ENCODE assay signal across 8 mouse cellular contexts in the genomic region with DNA sequence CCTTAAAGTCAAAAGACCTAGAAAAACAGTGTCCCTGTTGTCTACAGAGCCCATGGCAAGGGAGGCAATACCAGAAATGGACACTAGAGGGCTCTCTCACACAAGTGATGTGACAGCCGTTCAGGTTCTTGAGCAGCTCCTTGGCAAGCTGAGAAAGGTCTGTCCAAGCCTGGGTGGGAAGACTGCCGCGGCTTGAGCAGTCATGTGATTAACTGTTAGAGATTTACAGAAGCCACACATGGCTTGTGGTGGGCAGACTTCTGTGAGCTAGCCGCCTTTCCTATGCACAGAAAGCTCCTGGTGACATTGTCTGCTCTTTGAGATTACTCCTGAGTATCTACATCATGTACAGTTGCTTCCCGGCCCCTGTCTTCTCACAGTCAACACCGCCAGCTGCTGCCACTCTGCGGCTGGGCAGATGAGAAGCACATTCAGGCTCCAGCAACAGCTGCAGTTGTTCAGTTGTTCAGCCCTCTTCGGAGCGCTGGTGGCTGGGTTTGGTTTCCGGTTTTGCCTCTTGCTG.
A peak's percentile ranks its signal among the peaks of the same experiment; 100 is the strongest.
DNase-seq lines count a peak whose midpoint lies in the region; ATAC-seq and TF ChIP-seq lines count a peak whose summit lies in the region.

No protein-coding gene starts in this region.

- 0 out of 4 replicates have a peak overlapping the region, but pooled peaks of 1 of the 2 experiments have one; percentile 13 for H3K4me3 ChIP-seq in ES-E14 (ENCODE audit: insufficient read depth in 1 of 2, low read depth in 1 of 2, low read length in 2 of 2, poor library complexity in 1 of 2, severe bottlenecking in 1 of 2)
- H3K4me3 ChIP-seq in forebrain, embryonic 15.5 days: no peak overlapping the region
- no peak overlapping the region for H3K4me3 ChIP-seq in lung, adult 2 months (replicated peaks; ENCODE audit: extremely low read depth, low read depth, low read length)

- 55% methylated on average over 10 of the region's 10 CpGs for WGBS in forebrain, embryonic 15.5 days
- 11% methylated on average over 10 of the region's 10 CpGs for WGBS in large intestine, adult 2 months
- 33% methylated on average over 10 of the region's 10 CpGs for WGBS in lung, adult 2 months

- in situ Hi-C loops in ES-E14 (cut with MboI; ENCODE audit: low sequenced_read_pairs in 2 of 2, unreplicated experiment in 2 of 2): loop anchor here in 1 of 2 experiments (5.0 kb wide), 1 partner anchor 318 kb away; no protein-coding TSS in a partner anchor

- H3K36me3 ChIP-seq in ES-E14 (ENCODE audit: control insufficient read depth, insufficient read depth, low read length, poor library complexity, severe bottlenecking): no peaks in the 10 kb centered on the region
- no peaks in the 10 kb centered on the region for H3K36me3 ChIP-seq in forebrain, embryonic 15.5 days

- H3K9me3 ChIP-seq in ES-E14 (ENCODE audit: control insufficient read depth, insufficient read depth, low read depth, low read length): no peaks in the 10 kb centered on the region
- no peaks in the 10 kb centered on the region for H3K9me3 ChIP-seq in forebrain, embryonic 15.5 days

- no peaks in the 10 kb centered on the region for H3K27me3 ChIP-seq in forebrain, embryonic 15.5 days

- peak; percentile 93 for DNase-seq in ES-E14 (ENCODE audit: low read depth, low spot score)
- DNase-seq in cerebellum, adult 11 months: peak; percentile 84
- DNase-seq in heart, postnatal 14 days: peak; percentile 85 to 96
- peak; percentile 93 for DNase-seq in large intestine, adult 2 months (ENCODE audit: low read depth, low spot score)
- DNase-seq in lung, adult 2 months: peak; percentile 81
- DNase-seq in testis, postnatal 14 days (ENCODE audit: low spot score): peak; percentile 80

- TF ChIP-seq CTCF in lung, adult 2 months (IDR thresholded peaks at IDR 0.05; ENCODE audit: insufficient read depth, low read length): peak; percentile 87

- intact Hi-C loops in heart, postnatal 14 days (cut with DNase I): loop anchor here (1.0 kb wide), 1 partner anchor 318 kb away; no protein-coding TSS in a partner anchor

- H3K4me2 ChIP-seq in forebrain, embryonic 15.5 days (replicated peaks): no peak overlapping the region

- H3K4me1 ChIP-seq in ES-E14 (ENCODE audit: control insufficient read depth in 2 of 2, insufficient read depth in 2 of 2, low read length in 2 of 2, poor library complexity in 1 of 2): peaks cover 0 to 3% of the 10 kb centered on the region in 2 experiments; a peak in 1 of 4 replicates
- H3K4me1 ChIP-seq in forebrain, embryonic 15.5 days: no peaks in the 10 kb centered on the region
- 0 out of 2 replicates have a peak, but pooled peaks cover 3% of the 10 kb centered on the region for H3K4me1 ChIP-seq in lung, adult 2 months (ENCODE audit: control insufficient read depth, insufficient read depth, low read length)

- ATAC-seq in forebrain, embryonic 15.5 days (replicated peaks): peak; percentile 76
- ATAC-seq in neutrophil, adult 5-6 weeks (ENCODE audit: extremely low read depth, insufficient number of reproducible peaks, low FRiP score, poor library complexity, severe bottlenecking): peak; percentile 58

- TF ChIP-seq POLR2A in lung, adult 2 months (IDR thresholded peaks at IDR 0.05; ENCODE audit: borderline replicate concordance, extremely low read depth, low read depth, low read length): no peak

- no peak overlapping the region; the same call in 1 of the 2 replicates for H3K9ac ChIP-seq in ES-E14 (ENCODE audit: insufficient read depth, low read depth, low read length, poor library complexity, severe bottlenecking)
- H3K9ac ChIP-seq in forebrain, embryonic 15.5 days (replicated peaks): no peak overlapping the region

- H3K27ac ChIP-seq in ES-E14 (ENCODE audit: insufficient read depth, low read depth, low read length, poor library complexity, severe bottlenecking): no peak overlapping the region
- no peak overlapping the region for H3K27ac ChIP-seq in forebrain, embryonic 15.5 days (replicated peaks)

TF ChIP-seq in ES-E14, 5 proteins besides CTCF, POLR2A, EP300 and RAD21:
- TF ChIP-seq ZC3H11A (IDR thresholded peaks at IDR 0.05; ENCODE audit: borderline replicate concordance, low read depth, low read length): peak; percentile 96
- TF ChIP-seq ZNF384 (IDR thresholded peaks at IDR 0.05; ENCODE audit: low read depth, low read length): no peak
